Mouse (Mus musculus): ENCODE measurements around the gene Gm10974. TPM values are rescaled to one million over a fixed set of nuclear protein-coding genes. Genes with fewer than 3 reads are reported as not detected.

Gene Gm10974
- polyA plus RNA-seq, 1 experiment: not detected

DNA sequence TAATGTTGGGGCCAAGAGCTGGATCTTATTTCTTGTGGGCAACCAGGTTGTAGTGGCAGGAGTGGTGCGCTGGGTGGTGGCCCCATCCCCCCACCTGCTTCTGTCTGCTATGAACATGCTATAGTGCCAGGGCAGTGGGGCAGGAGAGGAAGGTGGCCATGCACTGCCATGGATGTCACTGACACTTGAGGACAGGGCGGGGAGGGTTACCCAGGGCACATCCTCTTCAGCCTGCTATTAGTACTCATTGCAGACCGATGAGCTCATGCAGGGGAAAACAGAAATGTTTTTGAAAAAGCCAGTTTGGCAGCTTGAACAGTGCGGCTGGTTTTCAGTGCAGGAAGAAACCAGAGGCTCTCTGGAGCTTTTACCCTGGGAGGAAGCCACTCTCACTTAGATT, 51.1 kb downstream of the Gm10974 start:
- DNase-seq: peak; percentile 18

DNA sequence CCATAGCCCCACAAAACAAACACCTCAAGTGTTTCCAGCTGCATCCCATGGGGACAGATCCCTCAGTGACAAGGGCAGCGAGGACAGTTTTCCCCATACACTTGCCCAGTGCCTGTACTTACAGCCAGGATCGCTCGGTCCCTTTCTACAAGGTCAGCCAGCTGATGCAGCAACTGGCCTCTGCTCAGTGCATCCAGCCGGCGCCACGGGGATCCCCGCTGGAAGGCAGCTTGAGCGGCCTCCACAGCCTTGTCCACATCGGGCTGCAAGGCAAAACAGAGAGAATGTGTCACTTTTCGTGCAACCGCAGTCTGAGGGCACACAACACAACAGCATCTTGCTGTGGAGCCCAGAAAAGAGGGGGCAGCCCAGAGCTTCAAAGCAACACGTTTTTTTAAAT, 53.3 kb downstream of the Gm10974 start:
- Histone ChIP-seq H3K4me1 (ENCODE audit: control insufficient read depth, insufficient read depth, low read length) (no peaks in the 10 kb centered on the region), H3K4me3 (ENCODE audit: insufficient read depth, low read depth, low read length) (no peak overlapping the region), H3K27ac (ENCODE audit: insufficient read depth, low read depth, low read length) (no peak overlapping the region), H3K27me3 (replicated peaks; ENCODE audit: control insufficient read depth, insufficient read depth, low read length) (no peaks in the 10 kb centered on the region), H3K36me3 (ENCODE audit: control insufficient read depth, insufficient read depth, low read length) (no peaks in the 10 kb centered on the region)
- 64% methylated on average over 12 of the region's 12 CpGs for WGBS
- TF ChIP-seq CTCF (conservative IDR thresholded peaks at IDR 0.05; ENCODE audit: insufficient read depth, insufficient read length, low read depth, low read length) (no peak), POLR2A (IDR thresholded peaks at IDR 0.05; ENCODE audit: low read depth, low read length) (no peak)
- no peak for DNase-seq

More for the DNA sequence above, 51.1 kb downstream of the Gm10974 start:
- TF ChIP-seq POLR2A (IDR thresholded peaks at IDR 0.05; ENCODE audit: low read depth, low read length): no peak
- TF ChIP-seq CTCF (conservative IDR thresholded peaks at IDR 0.05; ENCODE audit: insufficient read depth, insufficient read length, low read depth, low read length): no peak
- Histone ChIP-seq H3K36me3 (ENCODE audit: control insufficient read depth, insufficient read depth, low read length) (no peaks in the 10 kb centered on the region), H3K27ac (ENCODE audit: insufficient read depth, low read depth, low read length) (no peak overlapping the region), H3K27me3 (replicated peaks; ENCODE audit: control insufficient read depth, insufficient read depth, low read length) (no peaks in the 10 kb centered on the region), H3K4me1 (ENCODE audit: control insufficient read depth, insufficient read depth, low read length) (no peaks in the 10 kb centered on the region), H3K4me3 (ENCODE audit: insufficient read depth, low read depth, low read length) (no peak overlapping the region)
- 68% methylated on average over 4 of the region's 4 CpGs for WGBS

DNA sequence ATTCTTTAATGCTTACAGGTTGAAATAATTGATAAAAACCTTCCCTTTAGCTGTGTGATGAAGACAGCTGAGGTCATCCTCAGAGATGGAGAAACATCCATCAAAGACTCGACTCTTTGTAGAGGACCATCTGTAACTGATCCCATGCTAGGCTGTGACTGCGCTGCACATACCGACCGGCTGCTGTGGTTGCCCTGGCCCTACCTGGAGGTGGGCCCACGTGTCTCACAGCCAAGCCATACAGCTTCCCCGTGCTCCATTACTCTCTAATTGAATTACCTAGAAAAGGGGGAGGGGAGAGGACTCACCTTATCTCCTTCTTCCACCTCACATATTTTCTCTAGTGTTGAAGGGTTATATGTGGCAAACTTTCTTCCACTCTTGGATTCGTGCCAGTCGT, 56.2 kb downstream of the Gm10974 start:
- Histone ChIP-seq H3K27ac (ENCODE audit: insufficient read depth, low read depth, low read length) (no peak overlapping the region), H3K4me1 (ENCODE audit: control insufficient read depth, insufficient read depth, low read length) (no peaks in the 10 kb centered on the region), H3K27me3 (replicated peaks; ENCODE audit: control insufficient read depth, insufficient read depth, low read length) (no peaks in the 10 kb centered on the region), H3K36me3 (ENCODE audit: control insufficient read depth, insufficient read depth, low read length) (no peaks in the 10 kb centered on the region), H3K4me3 (ENCODE audit: insufficient read depth, low read depth, low read length) (no peak overlapping the region)
- TF ChIP-seq POLR2A (IDR thresholded peaks at IDR 0.05; ENCODE audit: low read depth, low read length) (no peak), CTCF (conservative IDR thresholded peaks at IDR 0.05; ENCODE audit: insufficient read depth, insufficient read length, low read depth, low read length) (no peak)
- no peak for DNase-seq
- 68% methylated on average over 8 of the region's 8 CpGs for WGBS

DNA sequence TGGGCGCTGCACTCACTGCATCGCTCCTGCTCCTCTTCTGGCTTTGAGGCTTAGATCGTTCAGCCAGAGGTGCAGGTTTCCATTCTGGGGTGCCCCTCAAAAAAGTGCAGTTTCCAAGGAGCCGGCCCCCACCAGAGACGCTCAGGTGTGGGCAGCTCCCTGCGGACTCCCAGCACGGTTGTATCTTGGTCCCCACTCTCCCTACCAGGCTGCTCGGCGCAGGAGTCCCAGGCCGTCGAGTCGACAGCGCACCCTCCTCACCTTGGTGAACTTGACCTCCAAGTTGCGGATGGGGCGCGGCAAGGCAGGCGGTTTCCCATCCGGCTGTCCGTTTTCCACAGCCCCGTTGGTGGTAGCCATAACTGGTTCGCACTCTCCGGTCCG, 61.3 kb downstream of the Gm10974 start:
- H3K4me3 ChIP-seq (ENCODE audit: insufficient read depth, low read depth, low read length): peak overlapping the region; percentile 39
- WGBS: 4% methylated on average over 23 of the region's 23 CpGs
- no peaks in the 10 kb centered on the region for H3K36me3 ChIP-seq (ENCODE audit: control insufficient read depth, insufficient read depth, low read length)
- H3K27ac ChIP-seq (ENCODE audit: insufficient read depth, low read depth, low read length): no peak overlapping the region
- no peak for TF ChIP-seq POLR2A (IDR thresholded peaks at IDR 0.05; ENCODE audit: low read depth, low read length)
- TF ChIP-seq CTCF (conservative IDR thresholded peaks at IDR 0.05; ENCODE audit: insufficient read depth, insufficient read length, low read depth, low read length): no peak
- H3K27me3 ChIP-seq (replicated peaks; ENCODE audit: control insufficient read depth, insufficient read depth, low read length): no peaks in the 10 kb centered on the region
- H3K4me1 ChIP-seq (ENCODE audit: control insufficient read depth, insufficient read depth, low read length): no peaks in the 10 kb centered on the region
- no peak for DNase-seq

DNA sequence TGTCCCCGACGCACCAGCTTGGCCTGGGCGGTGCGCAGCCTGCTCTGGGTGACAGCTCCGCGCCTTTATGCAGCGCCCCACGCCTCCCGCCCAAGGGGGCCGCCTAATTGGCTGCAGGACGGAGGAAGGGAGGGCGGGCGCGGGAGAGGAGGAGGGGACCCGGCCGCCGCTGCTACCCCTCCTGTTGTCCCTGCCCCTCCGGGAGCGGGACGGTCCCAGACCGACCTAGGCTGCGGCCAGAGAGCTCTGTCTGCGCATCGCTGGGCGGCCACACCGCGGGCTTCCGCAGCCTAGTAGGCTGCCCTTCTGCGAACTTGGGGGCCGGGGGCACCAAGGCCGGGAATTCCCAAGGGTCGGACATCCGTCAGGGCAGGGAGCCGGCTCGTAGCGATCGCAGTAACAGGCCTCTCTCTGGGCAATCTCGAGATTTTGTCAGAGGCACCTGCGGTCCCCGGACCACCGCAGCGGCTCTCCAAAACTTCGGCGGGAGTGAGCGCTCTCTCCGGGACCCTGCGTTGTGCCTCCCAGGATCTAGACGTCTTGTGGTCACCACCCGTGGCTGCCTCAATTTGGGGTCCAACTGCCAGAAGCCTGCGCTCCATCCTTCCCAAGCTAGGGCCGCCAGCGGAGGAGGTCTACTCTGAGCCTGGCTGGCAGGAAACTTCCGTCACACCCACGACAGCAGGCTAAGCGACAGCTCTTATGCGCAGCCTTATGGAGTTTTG, 61.9 kb downstream of the Gm10974 start, which contains the start of gene Aldh1a3:
TSS of gene Aldh1a3 (minus strand) at position 81 of the 725 bp plus-strand sequence.
- 2% methylated on average over 56 of the region's 56 CpGs for WGBS
- Histone ChIP-seq H3K4me1 (ENCODE audit: control insufficient read depth, insufficient read depth, low read length) (no peaks in the 10 kb centered on the region), H3K27ac (ENCODE audit: insufficient read depth, low read depth, low read length) (no peak within 1 kb of the TSS), H3K36me3 (ENCODE audit: control insufficient read depth, insufficient read depth, low read length) (no peaks in the 10 kb centered on the region), H3K4me3 (ENCODE audit: insufficient read depth, low read depth, low read length) (peak within 1 kb of the TSS; percentile 39), H3K27me3 (replicated peaks; ENCODE audit: control insufficient read depth, insufficient read depth, low read length) (no peaks in the 10 kb centered on the region)
- TF ChIP-seq POLR2A (IDR thresholded peaks at IDR 0.05; ENCODE audit: low read depth, low read length) (no peak), CTCF (conservative IDR thresholded peaks at IDR 0.05; ENCODE audit: insufficient read depth, insufficient read length, low read depth, low read length) (no peak)
- peak; percentile 47 for DNase-seq

DNA sequence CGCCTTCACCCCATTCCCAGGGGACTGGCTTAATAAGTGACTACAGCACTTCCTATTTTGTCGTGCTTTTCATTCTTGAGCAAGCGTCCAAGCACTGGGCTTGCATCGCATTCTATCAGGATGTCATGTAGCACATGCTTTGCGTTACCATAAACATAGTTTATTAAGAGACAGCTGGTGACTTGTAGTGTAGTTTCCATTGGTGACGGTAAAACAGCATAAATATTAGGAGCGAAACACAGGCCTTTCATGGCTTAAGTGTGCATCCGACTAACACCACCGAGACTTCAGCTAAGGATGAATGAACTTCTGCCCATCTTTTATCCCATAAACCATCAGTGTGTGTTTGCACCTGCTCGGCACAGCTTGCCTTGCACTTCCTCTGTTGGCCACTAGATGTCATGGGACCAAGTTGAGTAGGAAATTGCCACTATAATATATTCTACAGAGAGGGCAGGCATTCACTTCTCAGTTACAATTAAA, 68.8 kb downstream of the Gm10974 start:
- 28% methylated on average over 10 of the region's 10 CpGs for WGBS
- no peaks in the 10 kb centered on the region for H3K36me3 ChIP-seq (ENCODE audit: control insufficient read depth, insufficient read depth, low read length)
- H3K27ac ChIP-seq (ENCODE audit: insufficient read depth, low read depth, low read length): no peak overlapping the region
- peak; percentile 89 for TF ChIP-seq CTCF (conservative IDR thresholded peaks at IDR 0.05; ENCODE audit: insufficient read depth, insufficient read length, low read depth, low read length)
- TF ChIP-seq POLR2A (IDR thresholded peaks at IDR 0.05; ENCODE audit: low read depth, low read length): no peak
- H3K4me1 ChIP-seq (ENCODE audit: control insufficient read depth, insufficient read depth, low read length): peaks cover 3% of the 10 kb centered on the region; the same call in 1 of the 2 replicates
- no peak overlapping the region for H3K4me3 ChIP-seq (ENCODE audit: insufficient read depth, low read depth, low read length)
- no peaks in the 10 kb centered on the region for H3K27me3 ChIP-seq (replicated peaks; ENCODE audit: control insufficient read depth, insufficient read depth, low read length)
- peak; percentile 65 for DNase-seq

Other genes starting within 250 kb of the Gm10974 start
- 17.3 and 22.3 TPM in 2 replicates for gene Lrrk1, start 22.4 kb downstream of the Gm10974 start, polyA plus RNA-seq (2012; rRNA removed)
- gene Aldh1a3, start 61.6 kb downstream of the Gm10974 start, polyA plus RNA-seq (2012; rRNA removed): 8.2 and 10.7 TPM in 2 replicates